Mouse (Mus musculus): ENCODE data around the gene Polr2l. TPM values are rescaled to one million over a fixed set of nuclear protein-coding genes. Genes with fewer than 3 reads are reported as not detected.
"Not testable (repeated sequence)": the region's sequence is repeated elsewhere in the genome, so short reads cannot be mapped to it uniquely, and the experiment has no call there.

Gene Polr2l
- polyA plus RNA-seq, 1 experiment: 70.9 TPM

- Histone ChIP-seq H3K4me1 (ENCODE audit: control insufficient read depth, insufficient read depth, low read length) (peaks cover 14% of the 10 kb centered on the region), H3K27me3 (replicated peaks; ENCODE audit: control insufficient read depth, insufficient read depth, low read length) (no peaks in the 10 kb centered on the region), H3K4me3 (ENCODE audit: insufficient read depth, low read depth, low read length) (no peak overlapping the region), H3K27ac (ENCODE audit: insufficient read depth, low read depth, low read length) (no peak overlapping the region), H3K36me3 (ENCODE audit: control insufficient read depth, insufficient read depth, low read length) (peaks cover 2% of the 10 kb centered on the region; the same call in 1 of the 2 replicates)
- no peak for DNase-seq
- TF ChIP-seq POLR2A (IDR thresholded peaks at IDR 0.05; ENCODE audit: low read depth, low read length) (no peak), CTCF (conservative IDR thresholded peaks at IDR 0.05; ENCODE audit: insufficient read depth, insufficient read length, low read depth, low read length) (no peak)
Observed at GRCm38 (mm10) chr7:141451928-141452327, 23.0 kb downstream of the Polr2l start.

DNA sequence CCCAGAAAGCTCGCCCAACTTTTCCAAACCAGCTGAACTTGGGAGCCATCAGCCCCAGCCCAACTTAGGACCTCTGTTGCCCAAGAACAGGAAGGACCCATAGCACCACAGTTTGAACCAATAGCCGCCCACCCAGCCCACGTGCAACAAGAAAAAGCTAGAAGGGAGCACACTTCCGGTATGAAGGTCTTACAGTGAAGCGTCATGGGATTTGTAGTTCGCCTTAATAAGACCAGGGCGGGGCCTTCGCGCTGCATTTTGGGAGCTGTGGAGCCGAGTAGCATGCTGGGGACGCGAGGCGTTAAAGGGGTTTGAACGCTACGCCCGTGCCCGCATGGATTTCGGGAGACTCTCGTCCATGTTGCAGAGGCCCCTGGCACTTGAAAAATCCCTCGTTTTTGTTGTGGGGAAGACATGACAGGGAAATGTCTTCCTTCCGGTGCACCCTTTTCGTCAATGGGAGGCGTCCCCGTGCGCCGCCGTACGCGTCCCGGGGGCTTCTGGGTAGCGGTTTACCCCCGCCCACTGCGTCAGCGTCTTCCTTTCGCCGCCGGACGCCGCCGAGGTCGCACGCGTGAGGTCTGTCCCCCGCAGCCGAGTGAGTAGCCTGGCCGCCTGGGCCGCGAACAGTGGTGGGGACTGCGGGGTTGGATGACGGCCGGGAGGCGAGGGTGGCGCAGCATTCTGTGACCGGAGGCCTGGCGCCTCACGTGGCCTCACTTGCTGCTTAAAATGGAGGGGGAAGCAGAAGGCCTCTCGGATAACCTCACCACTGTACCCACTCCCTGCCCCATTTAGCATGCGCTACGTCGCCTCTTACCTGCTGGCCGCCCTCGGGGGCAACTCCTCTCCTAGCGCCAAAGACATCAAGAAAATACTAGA lies 27.6 kb downstream of the Polr2l start, which contains the start of gene Rplp2:
Gene Rplp2 (plus strand): TSS at position 261 of the 882 bp plus-strand sequence.
- DNase-seq: peak; percentile 96
- Histone ChIP-seq H3K27me3 (replicated peaks; ENCODE audit: control insufficient read depth, insufficient read depth, low read length) (no peaks in the 10 kb centered on the region), H3K27ac (ENCODE audit: insufficient read depth, low read depth, low read length) (peak within 1 kb of the TSS; percentile 99), H3K4me1 (ENCODE audit: control insufficient read depth, insufficient read depth, low read length) (peaks cover 10% of the 10 kb centered on the region), H3K36me3 (ENCODE audit: control insufficient read depth, insufficient read depth, low read length) (peaks cover 2% of the 10 kb centered on the region; the same call in 1 of the 2 replicates), H3K4me3 (ENCODE audit: insufficient read depth, low read depth, low read length) (peak within 1 kb of the TSS; percentile 78)
- TF ChIP-seq CTCF (conservative IDR thresholded peaks at IDR 0.05; ENCODE audit: insufficient read depth, insufficient read length, low read depth, low read length): no peak
- peak; percentile 91 for TF ChIP-seq POLR2A (IDR thresholded peaks at IDR 0.05; ENCODE audit: low read depth, low read length)
- under 1% methylated on average over 63 of the region's 63 CpGs for WGBS

DNA sequence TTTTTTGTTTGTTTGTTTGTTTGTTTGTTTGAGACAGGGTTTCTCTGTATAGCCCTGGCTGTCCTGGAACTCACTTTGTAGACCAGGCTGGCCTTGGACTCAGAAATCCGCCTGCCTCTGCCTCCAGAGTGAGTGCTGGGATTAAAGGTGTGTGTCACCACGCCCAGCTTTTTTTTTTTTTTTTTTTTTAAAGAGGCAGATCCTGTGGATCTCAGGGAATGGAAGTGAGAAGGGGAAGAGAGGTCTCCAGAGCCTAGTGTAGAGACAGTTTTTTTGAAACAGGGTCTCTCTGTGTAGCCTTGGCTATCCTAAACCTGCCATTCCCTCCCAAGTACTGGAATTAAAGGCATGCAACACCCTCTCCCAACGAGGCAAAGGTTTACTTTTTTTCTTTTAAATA lies 28.6 kb downstream of the Polr2l start:
- not testable (repeated sequence) for H3K4me3 ChIP-seq (ENCODE audit: insufficient read depth, low read depth, low read length); H3K27me3 ChIP-seq (replicated peaks; ENCODE audit: control insufficient read depth, insufficient read depth, low read length); DNase-seq; H3K27ac ChIP-seq (ENCODE audit: insufficient read depth, low read depth, low read length); H3K36me3 ChIP-seq (ENCODE audit: control insufficient read depth, insufficient read depth, low read length)
- peaks cover 10% of the 10 kb centered on the region for H3K4me1 ChIP-seq (ENCODE audit: control insufficient read depth, insufficient read depth, low read length)
- 68% methylated on average over 3 of the region's 3 CpGs for WGBS

DNA sequence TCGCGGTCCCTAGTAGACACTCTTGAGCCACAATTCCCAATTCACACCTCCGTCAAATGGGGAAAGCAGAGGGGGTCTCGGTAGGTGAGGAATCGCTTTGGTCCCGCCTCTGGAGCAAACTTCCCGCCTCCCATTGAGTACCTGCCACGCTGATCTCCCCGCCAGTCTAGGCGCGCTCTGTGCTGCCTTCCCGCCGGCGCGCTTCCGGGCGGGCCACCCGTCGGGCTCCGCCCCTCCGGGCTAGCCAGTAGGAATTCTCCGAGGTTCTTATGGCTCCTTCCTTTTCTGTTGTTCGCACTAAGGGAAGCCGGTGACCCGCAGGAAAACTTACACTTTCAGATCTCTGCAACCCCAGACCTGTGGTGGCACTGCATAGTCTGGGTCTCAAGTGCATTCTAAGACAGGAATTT lies 31.1 kb downstream of the Polr2l start, which contains the start of gene Pidd1:
Gene Pidd1 (minus strand): TSS at position 198 of the 410 bp plus-strand sequence.
- Histone ChIP-seq H3K4me1 (ENCODE audit: control insufficient read depth, insufficient read depth, low read length) (peaks cover 15% of the 10 kb centered on the region), H3K4me3 (ENCODE audit: insufficient read depth, low read depth, low read length) (peak within 1 kb of the TSS; percentile 52), H3K27me3 (replicated peaks; ENCODE audit: control insufficient read depth, insufficient read depth, low read length) (no peaks in the 10 kb centered on the region), H3K36me3 (ENCODE audit: control insufficient read depth, insufficient read depth, low read length) (peaks cover 2% of the 10 kb centered on the region; the same call in 1 of the 2 replicates), H3K27ac (ENCODE audit: insufficient read depth, low read depth, low read length) (0 out of 2 replicates have a peak within 1 kb of the TSS, but pooled peaks have one; percentile 41)
- under 1% methylated on average over 25 of the region's 25 CpGs for WGBS
- TF ChIP-seq CTCF (conservative IDR thresholded peaks at IDR 0.05; ENCODE audit: insufficient read depth, insufficient read length, low read depth, low read length) (no peak), POLR2A (IDR thresholded peaks at IDR 0.05; ENCODE audit: low read depth, low read length) (no peak)
- peak; percentile 80 for DNase-seq

DNA sequence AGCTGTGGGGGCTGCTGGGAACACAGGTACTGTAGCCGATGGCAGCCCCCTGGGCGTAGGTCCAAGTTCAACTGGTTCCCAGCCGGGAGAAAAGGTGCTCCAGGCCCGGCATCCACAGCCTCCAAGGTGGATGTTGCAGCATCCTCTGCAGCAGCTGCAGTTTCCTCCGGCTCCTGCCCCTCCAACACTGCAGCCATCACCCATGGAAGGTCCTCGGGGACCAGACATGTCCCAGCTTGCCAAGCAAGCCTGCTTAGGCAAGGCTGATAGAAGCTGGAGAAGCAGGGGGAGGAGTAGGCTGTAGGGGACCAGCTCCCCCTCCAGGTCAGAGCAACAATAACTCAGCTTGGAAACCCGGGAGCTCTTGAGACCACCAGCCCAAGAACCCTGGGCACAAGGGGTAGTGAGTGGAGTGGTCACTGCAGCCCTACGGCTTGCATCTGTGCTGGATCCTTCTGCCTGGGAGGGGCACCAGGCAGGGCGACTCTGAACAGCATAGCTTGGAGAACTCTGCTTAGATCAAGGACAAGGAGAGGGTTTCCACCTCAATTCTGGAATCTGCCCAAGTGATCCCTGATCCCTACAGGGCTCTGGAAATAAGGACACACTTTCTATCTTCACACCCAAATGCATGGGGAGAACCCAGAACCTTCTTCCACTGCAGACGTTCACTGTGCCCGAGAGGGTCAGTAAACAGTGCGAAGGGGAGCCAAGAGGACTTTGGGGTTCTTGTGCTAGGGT lies 31.7 kb downstream of the Polr2l start:
- H3K4me1 ChIP-seq (ENCODE audit: control insufficient read depth, insufficient read depth, low read length): peaks cover 11% of the 10 kb centered on the region
- peak overlapping the region; percentile 52 for H3K4me3 ChIP-seq (ENCODE audit: insufficient read depth, low read depth, low read length)
- WGBS: 14% methylated on average over 12 of the region's 12 CpGs
- no peak overlapping the region for H3K27ac ChIP-seq (ENCODE audit: insufficient read depth, low read depth, low read length)
- no peak for TF ChIP-seq POLR2A (IDR thresholded peaks at IDR 0.05; ENCODE audit: low read depth, low read length)
- no peak for TF ChIP-seq CTCF (conservative IDR thresholded peaks at IDR 0.05; ENCODE audit: insufficient read depth, insufficient read length, low read depth, low read length)
- H3K36me3 ChIP-seq (ENCODE audit: control insufficient read depth, insufficient read depth, low read length): no peaks in the 10 kb centered on the region
- peak; percentile 50 for DNase-seq
- no peaks in the 10 kb centered on the region for H3K27me3 ChIP-seq (replicated peaks; ENCODE audit: control insufficient read depth, insufficient read depth, low read length)

GRCm38 (mm10) chr7:141442199-141442598 lies 32.7 kb downstream of the Polr2l start:
- no peak overlapping the region for H3K4me3 ChIP-seq (ENCODE audit: insufficient read depth, low read depth, low read length)
- DNase-seq: no peak
- TF ChIP-seq POLR2A (IDR thresholded peaks at IDR 0.05; ENCODE audit: low read depth, low read length): no peak
- TF ChIP-seq CTCF (conservative IDR thresholded peaks at IDR 0.05; ENCODE audit: insufficient read depth, insufficient read length, low read depth, low read length): no peak

GRCm38 (mm10) chr7:141441460-141441859 lies 33.5 kb downstream of the Polr2l start:
- H3K27ac ChIP-seq (ENCODE audit: insufficient read depth, low read depth, low read length): no peak overlapping the region
- H3K27me3 ChIP-seq (replicated peaks; ENCODE audit: control insufficient read depth, insufficient read depth, low read length): no peaks in the 10 kb centered on the region
- no peak for DNase-seq
- TF ChIP-seq POLR2A (IDR thresholded peaks at IDR 0.05; ENCODE audit: low read depth, low read length) (no peak), CTCF (conservative IDR thresholded peaks at IDR 0.05; ENCODE audit: insufficient read depth, insufficient read length, low read depth, low read length) (no peak)
- H3K4me1 ChIP-seq (ENCODE audit: control insufficient read depth, insufficient read depth, low read length): peaks cover 15% of the 10 kb centered on the region
- no peaks in the 10 kb centered on the region for H3K36me3 ChIP-seq (ENCODE audit: control insufficient read depth, insufficient read depth, low read length)
- no peak overlapping the region for H3K4me3 ChIP-seq (ENCODE audit: insufficient read depth, low read depth, low read length)
- 95% methylated on average over 9 of the region's 9 CpGs for WGBS

More at GRCm38 (mm10) chr7:141442199-141442598, 32.7 kb downstream of the Polr2l start:
- H3K4me1 ChIP-seq (ENCODE audit: control insufficient read depth, insufficient read depth, low read length): peaks cover 11% of the 10 kb centered on the region
- WGBS: 92% methylated on average over 13 of the region's 13 CpGs
- no peaks in the 10 kb centered on the region for H3K27me3 ChIP-seq (replicated peaks; ENCODE audit: control insufficient read depth, insufficient read depth, low read length)
- H3K27ac ChIP-seq (ENCODE audit: insufficient read depth, low read depth, low read length): no peak overlapping the region
- H3K36me3 ChIP-seq (ENCODE audit: control insufficient read depth, insufficient read depth, low read length): no peaks in the 10 kb centered on the region

Measured in kidney, adult 2 months (tissue).